Mouse (Mus musculus): ENCODE results near the gene Dbi.

Gene Dbi

DNA sequence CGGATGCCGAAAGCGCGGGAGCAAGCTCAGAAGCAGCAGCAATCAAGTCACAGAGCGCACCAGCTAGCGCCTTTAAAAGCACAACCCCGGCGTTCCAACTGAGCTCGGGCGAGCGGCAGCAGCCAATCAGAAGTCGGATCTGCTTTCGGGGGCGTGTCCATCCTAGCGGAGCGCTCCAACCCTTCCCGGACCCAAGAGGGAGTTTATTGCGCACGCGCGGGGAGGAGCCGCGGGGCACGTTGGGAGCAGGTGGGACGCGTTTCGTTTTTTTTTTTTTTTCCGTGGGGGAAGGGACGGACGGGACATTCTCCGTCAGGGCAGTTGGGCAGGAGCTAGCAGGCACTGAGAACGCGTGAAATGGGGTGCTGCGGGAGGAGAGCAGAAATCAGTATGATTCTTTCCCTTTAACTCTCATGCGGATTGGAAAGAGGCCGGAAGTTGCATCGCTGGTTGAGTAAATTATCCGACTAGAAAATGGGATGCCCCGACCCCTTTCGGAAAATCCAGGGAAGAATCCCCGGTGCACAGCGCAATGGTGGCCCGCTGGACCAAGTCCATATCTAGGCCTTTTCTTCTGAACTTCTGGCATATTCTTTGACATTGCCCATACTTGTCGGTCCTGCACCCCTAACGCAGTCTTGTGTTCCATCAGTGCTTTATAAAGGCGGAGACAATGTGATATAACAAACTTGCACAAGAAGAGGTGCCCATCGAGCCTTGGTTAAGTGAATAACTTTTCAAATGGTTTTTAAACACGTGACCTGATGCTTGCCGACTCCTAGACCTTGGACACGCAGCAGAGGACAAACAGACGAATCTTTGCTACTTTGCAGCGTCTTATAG is at the start of gene Dbi, which contains the start of gene 3110009E18Rik:
Gene Dbi, minus strand, starts transcription at position 110 of the 843 bp plus-strand sequence.
Gene 3110009E18Rik, plus strand, starts transcription at position 219 of the 843 bp plus-strand sequence.
- peak; percentile 98 for DNase-seq

GRCm38 (mm10) chr1:120170307-120170706 is 49.4 kb upstream of the Dbi start:
- DNase-seq = no peak

- no peak for DNase-seq
Observed at GRCm38 (mm10) chr1:120168674-120169073, 47.8 kb upstream of the Dbi start.

DNA sequence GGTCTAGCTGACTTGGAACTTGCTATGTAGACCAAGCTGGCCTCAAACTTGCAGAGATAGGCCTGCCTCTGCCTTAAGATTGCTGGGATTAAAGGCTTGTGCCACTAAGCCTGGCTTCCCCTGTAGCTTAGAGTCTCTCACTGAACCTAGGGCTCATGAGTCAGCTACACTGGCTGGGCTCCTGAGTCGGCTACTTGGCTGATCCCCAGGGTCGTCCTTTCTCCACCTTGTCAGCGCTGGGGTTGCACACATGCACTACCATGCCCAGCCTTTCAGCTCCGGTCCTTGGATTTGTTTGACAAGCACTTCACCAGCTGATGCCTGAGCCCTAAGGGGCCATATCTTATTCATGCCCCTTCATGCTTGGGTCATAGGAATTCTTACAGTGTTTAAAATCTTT is 47.1 kb upstream of the Dbi start:
- DNase-seq = no peak

DNA sequence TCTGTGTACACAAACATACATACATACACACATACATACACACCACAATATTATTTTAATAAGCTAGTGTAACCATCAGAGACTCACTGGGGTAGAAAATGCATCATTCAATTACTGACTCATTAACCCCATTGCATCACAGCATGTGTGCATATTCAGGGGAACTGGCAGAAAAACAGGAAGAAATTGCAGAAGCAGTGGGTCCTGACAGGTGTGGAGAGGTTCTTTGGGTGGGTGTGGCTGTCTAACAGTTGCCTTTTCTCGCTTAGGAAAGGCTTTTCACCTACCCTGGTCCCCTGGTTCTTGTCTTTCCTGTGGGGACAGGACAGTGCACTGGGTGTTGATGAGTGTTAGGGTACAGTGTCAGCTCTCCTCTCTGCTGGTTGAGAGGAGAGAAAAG is 41.7 kb upstream of the Dbi start:
- no peak for DNase-seq

DNA sequence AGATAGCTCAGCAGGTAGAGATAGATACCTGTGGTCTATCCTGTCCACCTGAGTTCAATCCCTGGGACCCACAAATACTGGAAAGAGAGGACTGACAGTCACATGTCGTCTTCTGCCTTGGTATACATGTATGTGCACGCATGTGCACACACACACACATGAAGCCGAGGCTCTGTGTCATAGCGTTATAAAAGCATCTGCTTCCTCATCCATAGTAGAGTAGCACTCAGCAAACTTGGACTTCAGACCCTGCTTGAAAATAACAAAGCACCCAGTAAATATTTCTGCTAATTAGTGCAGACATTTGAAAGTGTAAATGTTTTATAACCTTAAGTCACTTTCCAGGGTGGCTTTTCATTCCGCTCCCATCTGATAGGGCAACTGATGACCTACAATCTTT is 40.6 kb upstream of the Dbi start:
- DNase-seq = no peak

GRCm38 (mm10) chr1:120158474-120159127 is 37.7 kb upstream of the Dbi start:
- no peak for DNase-seq

DNA sequence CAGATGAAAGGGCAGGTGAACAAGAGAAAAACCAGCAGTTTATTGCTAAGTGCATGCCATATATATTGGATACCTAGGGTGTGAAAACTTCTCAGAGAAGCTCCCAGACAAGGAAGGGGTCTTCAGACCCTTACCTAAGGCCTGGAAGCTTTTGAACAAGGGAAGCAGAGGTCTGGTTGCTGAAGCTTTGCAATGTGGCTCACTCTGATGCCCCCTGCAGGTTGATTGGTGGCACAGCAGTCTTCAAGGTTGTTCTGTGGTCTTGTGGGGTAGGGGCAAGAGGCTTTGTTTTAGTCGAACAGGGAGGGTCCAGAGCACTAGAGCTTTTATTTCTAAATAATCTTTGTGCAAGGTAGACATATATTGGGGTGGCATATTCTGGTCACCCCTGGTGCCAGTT is 34.4 kb upstream of the Dbi start:
- DNase-seq = peak; percentile 45

GRCm38 (mm10) chr1:120154232-120154631 is 33.4 kb upstream of the Dbi start:
- DNase-seq = peak; percentile 22

- no peak for DNase-seq
Observed at GRCm38 (mm10) chr1:120146994-120147393, 26.1 kb upstream of the Dbi start.

DNA sequence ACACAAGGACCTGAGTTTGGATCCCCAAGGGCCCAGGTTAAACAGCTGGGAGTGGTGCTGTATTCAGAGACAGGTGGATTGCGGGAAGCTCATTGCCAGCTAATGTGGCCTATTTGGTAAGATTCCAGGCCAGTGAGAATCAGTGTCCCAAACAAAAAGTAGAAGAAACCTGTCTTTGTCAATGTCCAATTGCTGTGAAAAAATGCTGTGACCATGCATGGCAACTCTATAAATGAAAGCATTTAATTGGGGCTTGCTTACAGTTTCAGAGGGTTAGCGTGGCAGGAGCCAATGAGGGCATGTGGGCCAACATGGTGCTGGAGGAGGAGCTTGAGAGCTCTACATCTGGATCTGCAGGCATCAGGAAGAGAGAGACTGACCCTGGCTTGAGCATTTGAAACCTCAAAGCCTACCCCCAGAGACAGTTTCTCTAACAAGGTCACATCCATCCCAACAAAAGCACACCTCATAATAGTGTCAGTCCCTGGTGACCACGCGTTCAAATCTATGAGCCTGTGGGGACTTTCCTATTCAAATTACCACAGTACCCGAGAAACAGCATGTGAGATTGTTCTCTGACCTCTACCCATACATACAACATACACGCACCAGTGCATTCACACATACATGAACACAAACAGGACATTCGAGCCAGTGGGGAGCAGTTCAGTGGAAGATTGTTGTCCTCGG is 24.8 kb upstream of the Dbi start:
- no peak for DNase-seq

GRCm38 (mm10) chr1:120142551-120142950 is 21.7 kb upstream of the Dbi start:
- no peak for DNase-seq

DNA sequence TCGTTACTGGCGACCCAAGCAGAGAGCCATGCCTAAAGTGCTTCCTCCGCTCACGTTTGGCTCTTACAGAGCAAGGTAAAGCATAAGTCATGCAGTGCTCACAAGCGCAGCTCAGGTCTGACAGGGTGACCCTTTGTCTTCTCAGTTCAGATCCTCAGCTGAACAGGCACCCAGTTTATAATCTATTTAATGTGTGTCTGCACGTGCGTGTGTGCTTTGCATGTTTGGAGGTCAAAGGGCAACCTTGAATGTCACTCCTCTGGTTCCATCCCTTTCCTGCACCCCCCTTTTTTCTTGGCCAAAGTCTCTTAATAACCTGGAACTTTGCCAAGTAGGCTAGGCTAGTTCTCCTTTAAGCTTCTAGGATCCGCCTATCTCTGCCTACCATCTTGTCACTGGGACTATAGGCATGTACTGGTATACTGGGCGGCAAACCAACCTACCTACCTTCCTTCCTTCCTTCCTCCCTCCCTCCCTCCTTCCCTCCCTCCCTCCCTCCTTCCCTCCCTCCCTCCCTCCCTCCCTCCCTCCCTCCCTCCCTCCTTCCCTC is 19.3 kb upstream of the Dbi start:
- no peak for DNase-seq

DNA sequence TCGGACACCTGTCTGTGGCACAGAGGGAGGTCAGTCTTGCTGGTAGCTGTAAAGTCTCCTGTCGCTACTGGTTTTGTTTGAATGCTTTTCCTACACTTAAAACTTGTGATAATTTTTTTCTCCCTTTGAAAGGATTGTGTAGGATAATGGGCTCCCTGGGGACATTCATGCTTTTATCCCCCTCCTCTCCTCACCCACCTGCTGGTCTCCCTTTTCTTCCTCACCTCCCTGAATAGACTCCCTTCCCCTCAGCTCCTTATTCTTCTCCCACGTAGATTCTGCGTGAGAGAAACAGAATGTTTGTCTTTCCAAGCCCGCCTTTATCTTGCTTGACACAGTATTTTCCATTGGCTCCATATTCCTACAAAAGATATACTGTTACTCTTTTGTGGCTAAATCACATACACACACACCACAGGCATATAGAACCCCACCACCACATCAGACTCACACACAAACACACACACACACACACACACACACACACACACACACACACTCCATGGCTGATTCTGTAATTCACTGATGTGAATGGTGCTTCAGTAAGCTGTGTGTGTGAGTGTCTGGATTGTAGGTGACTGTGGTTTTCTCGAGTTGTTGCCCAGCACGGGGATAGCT is 18.2 kb upstream of the Dbi start:
- DNase-seq = no peak

DNA sequence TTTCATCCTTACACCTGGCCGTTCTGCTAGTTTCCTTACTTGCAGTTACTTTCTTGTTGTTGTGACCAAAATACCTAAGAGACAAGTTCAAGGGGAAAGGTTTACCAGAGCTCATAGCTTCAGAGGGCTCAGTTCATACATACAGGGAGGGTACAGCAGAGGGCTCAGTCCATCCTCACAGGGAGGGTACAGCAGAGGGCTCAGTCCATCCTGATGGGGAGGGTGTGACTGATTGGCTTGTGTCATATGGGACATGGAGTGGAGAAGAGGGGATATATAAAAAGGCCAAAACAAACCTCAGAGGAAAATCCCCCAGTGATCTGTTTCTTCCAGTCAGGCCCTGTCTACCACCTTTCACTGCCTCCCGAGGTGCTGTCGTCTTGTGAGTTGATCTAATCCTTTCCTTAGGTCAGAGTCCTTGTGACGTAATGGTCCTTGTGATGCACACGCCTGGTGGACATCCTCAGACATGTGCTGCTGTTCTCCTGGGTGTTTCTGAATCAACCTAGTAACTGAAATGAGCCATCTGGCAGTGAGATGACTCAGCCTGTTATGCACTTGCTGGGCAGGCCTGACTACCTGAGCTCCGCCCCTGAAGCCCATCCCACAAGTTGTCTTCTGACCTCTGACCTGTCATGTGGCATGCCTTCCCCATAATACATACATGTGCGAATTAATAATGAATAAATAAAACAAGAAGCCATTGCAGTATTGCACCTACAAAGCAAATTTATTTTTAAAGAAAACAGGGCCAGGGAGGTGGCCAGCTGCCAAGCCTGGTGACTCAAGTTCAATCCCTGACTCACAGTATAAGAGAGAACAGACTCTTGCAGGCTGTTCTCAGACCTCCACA is 15.3 kb upstream of the Dbi start:
- no peak for DNase-seq

GRCm38 (mm10) chr1:120132376-120132775 is 11.5 kb upstream of the Dbi start:
- DNase-seq = no peak

- DNase-seq = no peak
Observed at GRCm38 (mm10) chr1:120126318-120126717, 5.4 kb upstream of the Dbi start.

- no peak for DNase-seq
Observed at GRCm38 (mm10) chr1:120125471-120125870, 4.6 kb upstream of the Dbi start.

- no peak for DNase-seq
Observed at GRCm38 (mm10) chr1:120124839-120125238, 4.0 kb upstream of the Dbi start.

GRCm38 (mm10) chr1:120122634-120123383 is 1.9 kb upstream of the Dbi start:
- no peak for DNase-seq

- no peak for DNase-seq
Observed at GRCm38 (mm10) chr1:120121930-120122530, 1.2 kb upstream of the Dbi start.
